Mouse (Mus musculus) olfactory bulb, adult 2 months (tissue): ENCODE data around the gene Triap1.

Source experiments
- CTCF ChIP-seq: fragments of 200-500 bp; IDR thresholded peaks from 2 replicates; pipeline ENCODE4 v1.5.1; 2012; ENCODE audit warnings: low read depth, mild to moderate bottlenecking, low read length, moderate library complexity; ENCODE audit not compliant: insufficient read depth
- POLR2A ChIP-seq: fragments of 200-500 bp; IDR thresholded peaks from 2 replicates; pipeline ENCODE4 v1.6.1; 2012; ENCODE audit warnings: mild to moderate bottlenecking, low read depth, low read length, moderate library complexity; ENCODE audit not compliant: insufficient read depth

DNA sequence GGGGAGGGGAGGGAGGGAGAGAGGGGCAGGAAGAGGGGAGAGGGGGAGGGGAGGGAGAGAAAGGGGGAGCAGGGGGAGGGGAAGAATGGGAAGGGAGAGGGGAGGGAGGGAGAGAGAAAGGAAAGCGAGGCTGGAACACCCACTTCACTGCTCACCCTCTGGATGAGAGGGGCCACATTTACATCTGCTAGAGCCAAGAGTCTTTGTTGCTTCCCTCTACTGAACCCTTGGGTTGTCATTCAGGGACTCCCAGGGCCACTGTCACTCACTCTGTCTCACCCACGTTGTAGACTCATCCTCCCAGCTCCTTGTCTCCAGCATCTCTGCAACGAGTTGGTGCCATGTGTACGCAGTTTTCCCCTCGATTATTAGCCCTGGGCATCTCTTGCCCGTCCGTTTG, 21.2 kb downstream of the Triap1 start:
- TF ChIP-seq CTCF (no peak), POLR2A (no peak)
